Mouse (Mus musculus): ENCODE results near the gene Cyp19a1. TPM values are rescaled to one million over a fixed set of nuclear protein-coding genes. Genes with fewer than 3 reads are reported as not detected.
A peak's percentile ranks its signal among the peaks of the same experiment; 100 is the strongest.

Gene Cyp19a1
- polyA plus RNA-seq, 1 experiment, result not detected

DNA sequence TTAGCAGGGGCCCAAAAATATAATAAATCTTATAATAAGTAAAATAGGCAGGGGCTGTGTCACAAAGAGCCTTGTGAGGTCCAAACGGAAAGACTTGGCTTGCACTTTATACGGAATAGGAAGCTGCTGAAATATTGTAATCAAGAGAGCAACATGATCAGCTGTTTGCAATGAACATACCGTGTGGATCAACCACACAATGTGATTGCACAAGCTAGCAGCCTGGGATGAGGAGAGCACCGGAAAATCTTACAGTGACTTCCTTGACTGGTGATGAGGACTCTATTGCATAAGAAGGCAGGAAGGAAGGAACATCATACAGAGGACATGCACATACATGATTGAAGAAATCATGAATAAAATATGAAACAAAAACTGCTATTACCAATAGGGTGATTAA, 7.4 kb upstream of the Cyp19a1 start:
- no peaks in the 10 kb centered on the region for H3K4me1 ChIP-seq (ENCODE audit: control insufficient read depth, insufficient read depth, low read length)
- TF ChIP-seq CTCF (IDR thresholded peaks at IDR 0.05; ENCODE audit: extremely low read depth, insufficient read depth, low read length) (no peak), POLR2A (IDR thresholded peaks at IDR 0.05; ENCODE audit: extremely low read depth, insufficient read depth, low read length) (no peak)
- H3K27ac ChIP-seq (ENCODE audit: insufficient read depth, low read length), result no peak overlapping the region
- no peak overlapping the region for H3K4me3 ChIP-seq (ENCODE audit: insufficient read depth, low read length)

DNA sequence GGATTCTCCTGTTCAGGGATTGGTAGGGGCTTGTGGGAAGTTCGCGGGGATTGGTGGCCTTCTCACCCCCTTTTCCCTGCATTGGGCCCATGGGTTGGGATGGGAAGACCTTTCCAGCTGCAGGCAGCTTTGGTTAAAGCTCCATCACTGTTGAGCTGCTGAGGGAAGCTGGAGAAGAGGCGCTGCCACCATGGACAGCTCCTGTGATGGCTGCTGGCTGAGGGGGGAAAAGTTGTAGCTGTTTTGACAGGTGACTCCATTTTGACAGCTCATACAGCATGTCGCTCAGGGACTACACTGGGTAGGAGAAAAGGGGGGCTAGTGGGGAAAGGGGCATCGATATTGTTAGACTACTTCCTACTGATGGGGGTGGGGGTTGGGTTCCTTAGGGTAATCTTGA, 3.0 kb upstream of the Cyp19a1 start:
- TF ChIP-seq CTCF (IDR thresholded peaks at IDR 0.05; ENCODE audit: extremely low read depth, insufficient read depth, low read length) (no peak), POLR2A (IDR thresholded peaks at IDR 0.05; ENCODE audit: extremely low read depth, insufficient read depth, low read length) (no peak)
- no peaks in the 10 kb centered on the region for H3K4me1 ChIP-seq (ENCODE audit: control insufficient read depth, insufficient read depth, low read length)
- H3K27ac ChIP-seq (ENCODE audit: insufficient read depth, low read length), result no peak overlapping the region
- H3K4me3 ChIP-seq (ENCODE audit: insufficient read depth, low read length), result no peak overlapping the region

DNA sequence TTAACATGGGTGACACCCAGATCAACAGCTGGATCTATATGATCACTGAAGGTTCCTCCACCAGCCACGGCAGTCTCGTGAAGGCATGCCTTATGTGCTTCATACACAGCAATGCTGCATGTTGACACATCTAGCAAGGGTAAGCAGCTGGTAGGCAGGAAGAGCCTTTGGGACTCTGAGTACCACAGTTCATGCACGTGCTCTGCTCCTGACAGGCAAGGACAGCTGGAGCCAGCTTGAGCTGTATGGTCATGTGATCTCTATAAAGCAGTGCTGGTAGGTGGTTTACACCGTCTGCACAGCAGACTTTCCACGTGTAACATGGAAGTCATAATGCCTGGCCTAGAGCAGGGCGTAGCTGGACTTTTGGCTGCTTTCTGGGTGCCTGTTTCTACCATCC, 2.1 kb upstream of the Cyp19a1 start:
- TF ChIP-seq POLR2A (IDR thresholded peaks at IDR 0.05; ENCODE audit: extremely low read depth, insufficient read depth, low read length), result no peak
- no peak for TF ChIP-seq CTCF (IDR thresholded peaks at IDR 0.05; ENCODE audit: extremely low read depth, insufficient read depth, low read length)
- no peaks in the 10 kb centered on the region for H3K4me1 ChIP-seq (ENCODE audit: control insufficient read depth, insufficient read depth, low read length)
- H3K27ac ChIP-seq (ENCODE audit: insufficient read depth, low read length), result no peak overlapping the region
- no peak overlapping the region for H3K4me3 ChIP-seq (ENCODE audit: insufficient read depth, low read length)

DNA sequence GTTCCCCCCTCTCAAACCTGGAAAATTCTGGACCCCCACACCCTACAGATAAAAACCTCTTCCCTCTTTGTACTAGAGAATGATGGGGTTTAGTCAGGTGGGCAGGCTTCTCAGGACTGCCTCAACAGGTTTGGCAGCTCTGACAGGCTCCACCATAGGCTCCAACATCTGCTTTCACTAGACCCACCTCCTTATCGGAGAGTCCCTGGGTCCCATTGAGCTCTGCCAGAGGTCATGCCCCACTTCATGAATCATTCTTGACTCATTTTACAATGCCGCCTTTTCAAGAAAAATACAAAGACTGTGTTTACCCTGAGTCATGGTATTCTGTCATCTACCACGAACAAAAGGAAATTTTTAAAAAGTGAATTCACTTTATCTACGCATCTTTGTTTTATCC, 3.2 kb downstream of the Cyp19a1 start:
- no peak overlapping the region for H3K27ac ChIP-seq (ENCODE audit: insufficient read depth, low read length)

DNA sequence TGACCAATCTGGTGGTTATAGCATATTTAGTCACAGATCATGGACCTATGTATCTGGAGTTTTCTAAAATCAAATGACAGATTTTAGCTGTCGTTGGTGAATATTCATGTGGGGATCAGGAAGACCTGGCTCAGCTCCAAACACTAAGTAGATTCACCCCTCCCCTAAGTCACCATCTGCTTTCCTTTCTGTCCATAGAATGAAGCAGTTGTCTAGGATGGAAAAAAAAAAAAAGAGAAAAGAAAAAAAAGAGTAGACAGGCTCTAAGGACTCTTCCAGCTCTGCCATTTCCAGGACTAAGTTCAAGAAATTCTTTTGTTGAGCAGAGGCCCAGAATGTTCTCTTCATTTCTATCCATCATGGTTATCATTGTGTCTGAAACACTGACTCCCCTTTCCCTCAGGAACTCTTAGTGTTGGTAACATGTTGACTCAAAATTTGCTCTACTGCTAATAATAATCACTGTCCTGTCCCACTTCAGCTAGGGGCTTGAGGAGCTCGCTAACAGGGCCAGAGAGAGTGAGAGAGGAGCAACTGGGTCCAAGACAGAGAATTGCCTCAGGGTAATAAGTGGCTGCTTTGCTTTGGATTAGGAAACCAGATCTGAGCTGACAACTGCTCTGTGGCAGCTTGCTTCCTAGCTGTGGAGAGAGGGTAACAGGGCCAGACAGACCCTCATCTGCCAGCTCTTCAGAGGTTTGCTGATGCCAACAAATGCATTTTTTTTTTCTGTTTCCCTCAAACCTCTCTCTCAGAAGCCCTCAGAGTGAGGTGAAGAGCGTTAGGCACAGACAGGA, 22.8 kb downstream of the Cyp19a1 start:
- H3K27ac ChIP-seq (ENCODE audit: insufficient read depth, low read length), result no peak overlapping the region
- no peak for TF ChIP-seq POLR2A (IDR thresholded peaks at IDR 0.05; ENCODE audit: extremely low read depth, insufficient read depth, low read length)
- no peak for TF ChIP-seq CTCF (IDR thresholded peaks at IDR 0.05; ENCODE audit: extremely low read depth, insufficient read depth, low read length)
- H3K4me3 ChIP-seq (ENCODE audit: insufficient read depth, low read length), result no peak overlapping the region
- H3K4me1 ChIP-seq (ENCODE audit: control insufficient read depth, insufficient read depth, low read length), result no peaks in the 10 kb centered on the region

More for the DNA sequence above, 3.2 kb downstream of the Cyp19a1 start:
- TF ChIP-seq POLR2A (IDR thresholded peaks at IDR 0.05; ENCODE audit: extremely low read depth, insufficient read depth, low read length), result no peak
- no peak for TF ChIP-seq CTCF (IDR thresholded peaks at IDR 0.05; ENCODE audit: extremely low read depth, insufficient read depth, low read length)
- Histone ChIP-seq H3K4me1 (ENCODE audit: control insufficient read depth, insufficient read depth, low read length) (no peaks in the 10 kb centered on the region), H3K4me3 (ENCODE audit: insufficient read depth, low read length) (no peak overlapping the region)

DNA sequence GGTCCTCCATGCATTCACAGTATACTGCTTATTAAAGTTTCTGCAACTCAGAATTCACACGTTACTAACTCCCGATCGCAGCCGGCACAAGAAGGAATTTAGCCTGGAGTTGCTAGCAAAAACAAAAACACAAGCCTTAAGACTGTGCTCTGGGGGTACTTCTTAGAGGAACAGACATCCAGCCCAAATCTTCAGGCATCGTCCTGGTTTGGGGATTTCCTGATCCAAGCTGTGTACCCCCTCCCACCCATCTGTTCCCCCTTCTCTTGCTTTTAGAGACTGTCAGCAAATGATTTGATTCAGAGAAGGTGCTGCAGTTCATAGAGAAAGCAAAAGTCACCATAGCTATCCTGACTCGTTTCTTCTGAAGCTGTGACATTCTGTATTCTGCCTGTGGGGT, 40.3 kb downstream of the Cyp19a1 start:
- H3K27ac ChIP-seq (ENCODE audit: insufficient read depth, low read length), result no peak overlapping the region
- TF ChIP-seq CTCF (IDR thresholded peaks at IDR 0.05; ENCODE audit: extremely low read depth, insufficient read depth, low read length) (no peak), POLR2A (IDR thresholded peaks at IDR 0.05; ENCODE audit: extremely low read depth, insufficient read depth, low read length) (no peak)
- H3K4me1 ChIP-seq (ENCODE audit: control insufficient read depth, insufficient read depth, low read length), result no peaks in the 10 kb centered on the region
- no peak overlapping the region for H3K4me3 ChIP-seq (ENCODE audit: insufficient read depth, low read length)

DNA sequence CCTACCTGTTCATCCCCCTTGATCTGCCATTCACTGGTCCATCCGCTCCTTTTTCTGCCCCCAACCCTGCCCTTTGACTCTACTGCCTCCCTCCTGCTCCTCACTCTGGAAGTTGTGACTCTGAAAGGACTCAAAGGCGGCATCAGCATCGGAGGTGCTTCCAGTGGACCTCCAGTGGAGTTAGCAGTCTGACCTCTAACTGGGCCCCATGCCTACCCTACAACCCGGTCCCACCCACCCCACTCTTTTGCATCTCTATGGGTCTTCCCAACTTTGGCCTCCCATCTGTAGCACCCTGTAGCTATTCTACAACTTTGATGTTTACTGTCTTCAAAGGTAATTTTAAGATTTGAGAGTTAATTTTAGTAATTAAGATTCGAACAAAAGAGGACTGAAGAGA, 51.4 kb downstream of the Cyp19a1 start:
- no peak for TF ChIP-seq CTCF (IDR thresholded peaks at IDR 0.05; ENCODE audit: extremely low read depth, insufficient read depth, low read length)
- no peak for TF ChIP-seq POLR2A (IDR thresholded peaks at IDR 0.05; ENCODE audit: extremely low read depth, insufficient read depth, low read length)
- Histone ChIP-seq H3K27ac (ENCODE audit: insufficient read depth, low read length) (no peak overlapping the region), H3K4me1 (ENCODE audit: control insufficient read depth, insufficient read depth, low read length) (0 out of 2 replicates have a peak, but pooled peaks cover 2% of the 10 kb centered on the region), H3K4me3 (ENCODE audit: insufficient read depth, low read length) (no peak overlapping the region)

DNA sequence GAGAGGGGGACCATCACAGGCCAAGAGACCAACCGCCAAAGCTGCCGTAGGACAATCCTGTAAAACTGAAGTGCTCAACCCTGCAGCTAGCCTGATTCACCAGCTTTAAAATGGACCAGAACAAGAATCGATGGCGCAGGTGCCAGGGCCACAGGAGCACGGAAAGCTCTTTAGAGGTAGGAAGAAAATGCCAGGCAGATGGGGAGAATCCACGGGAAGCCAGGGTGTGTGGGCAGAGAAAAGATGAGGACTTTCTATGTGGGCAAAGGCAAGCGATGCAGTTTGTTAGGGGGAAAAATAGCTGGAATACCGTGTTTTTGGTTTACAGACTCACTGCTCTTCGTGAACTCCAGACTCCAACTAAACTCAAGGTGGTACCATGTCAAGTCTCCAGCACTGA, 53.0 kb downstream of the Cyp19a1 start:
- 0 out of 2 replicates have a peak, but pooled peaks cover 2% of the 10 kb centered on the region for H3K4me1 ChIP-seq (ENCODE audit: control insufficient read depth, insufficient read depth, low read length)
- no peak overlapping the region for H3K4me3 ChIP-seq (ENCODE audit: insufficient read depth, low read length)
- H3K27ac ChIP-seq (ENCODE audit: insufficient read depth, low read length), result no peak overlapping the region
- TF ChIP-seq CTCF (IDR thresholded peaks at IDR 0.05; ENCODE audit: extremely low read depth, insufficient read depth, low read length) (no peak), POLR2A (IDR thresholded peaks at IDR 0.05; ENCODE audit: extremely low read depth, insufficient read depth, low read length) (no peak)

DNA sequence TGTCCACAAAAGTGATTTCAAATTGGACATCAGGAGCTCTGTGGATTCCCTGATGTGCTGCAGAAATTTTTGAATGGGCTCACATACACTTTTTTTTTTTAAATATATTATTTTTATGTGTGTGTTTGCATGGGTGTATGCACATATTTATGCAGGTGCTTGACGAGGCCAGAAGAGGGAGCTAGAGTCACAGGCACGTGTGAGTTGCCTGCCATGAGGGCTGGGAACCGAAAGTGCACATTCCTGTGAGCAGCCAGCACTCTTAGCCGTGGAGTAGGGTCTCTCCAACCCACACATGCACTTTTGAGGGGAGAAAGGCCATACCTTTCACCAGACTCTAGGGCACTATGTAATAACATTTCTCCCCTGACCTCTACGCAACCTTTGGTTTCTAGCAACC, 73.1 kb downstream of the Cyp19a1 start:
- 0 out of 2 replicates have a peak, but pooled peaks have one; percentile 2 for TF ChIP-seq CTCF (IDR thresholded peaks at IDR 0.05; ENCODE audit: extremely low read depth, insufficient read depth, low read length)
- no peak for TF ChIP-seq POLR2A (IDR thresholded peaks at IDR 0.05; ENCODE audit: extremely low read depth, insufficient read depth, low read length)
- Histone ChIP-seq H3K4me1 (ENCODE audit: control insufficient read depth, insufficient read depth, low read length) (no peaks in the 10 kb centered on the region), H3K4me3 (ENCODE audit: insufficient read depth, low read length) (no peak overlapping the region), H3K27ac (ENCODE audit: insufficient read depth, low read length) (no peak overlapping the region)

DNA sequence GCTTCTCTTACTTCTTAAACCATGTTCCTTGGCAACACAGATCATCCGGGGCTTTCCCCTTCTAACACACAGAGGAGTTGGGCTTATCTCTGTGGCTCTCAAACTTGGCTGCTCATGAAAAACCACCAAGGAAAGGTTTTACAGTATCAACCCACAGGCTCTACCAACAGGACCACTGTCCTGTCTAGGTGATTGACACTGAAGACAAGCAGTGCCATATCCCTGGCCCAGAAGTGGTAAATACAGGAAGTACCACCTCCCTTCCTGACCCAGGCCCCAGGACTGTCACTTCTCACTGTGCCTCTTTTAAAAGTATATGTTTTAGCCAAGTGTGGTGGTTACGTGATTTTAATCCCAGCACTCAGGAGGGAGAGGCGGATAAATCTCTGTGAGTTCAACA, 76.5 kb downstream of the Cyp19a1 start:
- Histone ChIP-seq H3K27ac (ENCODE audit: insufficient read depth, low read length) (no peak overlapping the region), H3K4me1 (ENCODE audit: control insufficient read depth, insufficient read depth, low read length) (no peaks in the 10 kb centered on the region), H3K4me3 (ENCODE audit: insufficient read depth, low read length) (no peak overlapping the region)
- no peak for TF ChIP-seq CTCF (IDR thresholded peaks at IDR 0.05; ENCODE audit: extremely low read depth, insufficient read depth, low read length)
- TF ChIP-seq POLR2A (IDR thresholded peaks at IDR 0.05; ENCODE audit: extremely low read depth, insufficient read depth, low read length), result no peak

Data from cortical plate, adult 2 months (tissue).